In genomic region chr12:71362425-71362824, GRCm38 (mm10) we compare ENCODE assay signal across 16 mouse cellular contexts. TPM values are rescaled to one million over a fixed set of nuclear protein-coding genes. Genes with fewer than 3 reads are reported as not detected.
"Had no signal": no experiment of that assay in that cellular context is flagged by ENCODE, and none has a peak within 500 bp of the region (broad histone marks: within the 10 kb centered on the region; RNA-seq: fewer than 3 reads in every experiment).

No protein-coding gene starts in this region.

- DNase-seq: right cerebral cortex, adult 18-20 months; right cerebral cortex, postnatal 14 days; right cerebral cortex, postnatal 25 days; right cerebral cortex, postnatal 4 days; spleen, adult 18-20 months; thymus, adult 18-20 months; thymus, adult 2 months; thymus, postnatal 14 days; thymus, postnatal 25 days; thymus, postnatal 36 days; thymus, postnatal 4 days had no signal

- H3K9me3 ChIP-seq: neural tube, embryonic 12.5 days; neural tube, embryonic 13.5 days; neural tube, embryonic 15.5 days; stomach, embryonic 15.5 days had no signal

- H3K36me3 ChIP-seq: neural tube, embryonic 12.5 days; neural tube, embryonic 13.5 days; neural tube, embryonic 15.5 days; stomach, embryonic 15.5 days had no signal

- H3K4me1 ChIP-seq: neural tube, embryonic 12.5 days; stomach, embryonic 15.5 days had no signal

- H3K27me3 ChIP-seq: neural tube, embryonic 12.5 days; neural tube, embryonic 13.5 days; neural tube, embryonic 15.5 days; stomach, embryonic 15.5 days had no signal

- H3K4me3 ChIP-seq: neural tube, embryonic 12.5 days; neural tube, embryonic 13.5 days; neural tube, embryonic 15.5 days; stomach, embryonic 15.5 days had no signal

RNA-seq across cellular contexts. Expression of gene Dact1, which starts 52.7 kb away (rescaled TPM):
- total RNA-seq: neutrophil, adult 5-6 weeks had no signal
